Mouse (Mus musculus): ENCODE results near the gene Bcl9.

GRCm38 (mm10) chr3:97239793-97240192 is 57.9 kb downstream of the Bcl9 start:
- TF ChIP-seq POLR2A (IDR thresholded peaks at IDR 0.05; ENCODE audit: low read depth, low read length) (no peak), SIN3A (IDR thresholded peaks at IDR 0.05; ENCODE audit: low read length) (no peak), CTCF (conservative IDR thresholded peaks at IDR 0.05 in 1 of 2, IDR thresholded peaks at IDR 0.05 in 1 of 2; ENCODE audit: low read depth in 2 of 2, low read length in 2 of 2) (no peak), IRF4 (IDR thresholded peaks at IDR 0.05; ENCODE audit: low read depth, low read length) (no peak), EP300 (IDR thresholded peaks at IDR 0.05; ENCODE audit: low read length) (no peak)

All from CH12.LX (cell line).